Mouse (Mus musculus): ENCODE measurements around the gene Med25. TPM values are rescaled to one million over a fixed set of nuclear protein-coding genes. Genes with fewer than 3 reads are reported as not detected.
A peak's percentile ranks its signal among the peaks of the same experiment; 100 is the strongest.

Gene Med25
- polyA plus RNA-seq, 1 experiment from 2014 or later, result 62.5 TPM

DNA sequence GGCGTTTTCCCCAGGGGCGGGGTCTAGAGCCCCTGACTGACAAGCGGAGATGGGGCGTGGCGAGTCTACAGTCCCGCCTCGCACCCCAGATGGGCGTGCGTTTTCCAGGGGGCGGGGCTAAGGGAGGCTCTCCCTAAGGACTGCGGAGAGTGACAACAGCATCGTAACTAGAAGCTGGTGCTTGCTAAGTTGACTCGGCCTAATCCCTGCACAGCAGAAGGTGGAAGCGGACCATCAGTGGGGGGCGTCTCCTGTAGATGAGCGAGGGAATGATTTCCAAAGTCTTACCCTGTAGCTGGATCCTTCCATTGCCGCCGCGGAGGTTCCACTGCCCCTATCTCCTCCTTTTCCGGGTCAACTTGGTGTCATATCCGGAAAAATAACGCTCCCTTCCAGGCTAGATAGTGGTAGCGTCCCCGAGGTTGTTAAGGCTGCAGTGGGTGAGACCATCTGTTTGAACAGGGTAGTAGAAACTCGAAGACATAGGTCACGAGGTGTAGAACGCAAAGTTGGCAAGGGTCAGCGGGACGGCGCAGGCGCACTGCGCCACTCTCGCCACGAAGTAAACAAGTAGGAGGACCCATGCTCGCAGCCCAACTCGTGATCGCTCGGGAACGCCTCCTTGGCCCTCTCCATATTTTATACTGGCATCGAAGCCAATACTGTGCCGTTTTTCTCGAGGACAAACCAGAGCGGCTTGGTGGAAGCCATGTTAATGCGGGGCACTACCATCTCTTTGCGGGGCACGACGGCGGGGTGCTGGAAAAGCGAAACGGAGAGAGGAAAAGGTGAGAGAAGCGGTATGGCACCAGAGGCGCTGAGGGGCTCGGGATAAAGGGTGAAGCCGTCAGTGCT lies 43.7 kb downstream of the Med25 start, which contains the start of the genes Akt1s1 and Tbc1d17:
Gene Akt1s1 (plus strand): TSS at position 431 of the 855 bp plus-strand sequence.
Gene Tbc1d17 (minus strand): TSS at position 519 of the 855 bp plus-strand sequence.
- Histone ChIP-seq H3K36me3 (ENCODE audit: insufficient read depth, low read length) (peaks cover 29% of the 10 kb centered on the region), H3K9me3 (ENCODE audit: low read length) (no peaks in the 10 kb centered on the region), H3K4me2 (replicated peaks; ENCODE audit: low read depth, low read length) (peak within 1 kb of the TSS; percentile 88), H3K27me3 (replicated peaks; ENCODE audit: insufficient read depth, low read length) (no peaks in the 10 kb centered on the region), H3K4me3 (ENCODE audit: low read depth, low read length) (peak within 1 kb of the TSS; percentile 82), H3K9ac (replicated peaks; ENCODE audit: low read depth) (peak within 1 kb of the TSS; percentile 76), H3K4me1 (ENCODE audit: insufficient read depth, low read depth, low read length) (peaks cover 18% of the 10 kb centered on the region; the same call in 1 of the 2 replicates), H3K27ac (ENCODE audit: low read length) (peak within 1 kb of the TSS; percentile 98)
- TF ChIP-seq EP300 (IDR thresholded peaks at IDR 0.05), result peak; percentile 85
- TF ChIP-seq CTCF (IDR thresholded peaks at IDR 0.05), result no peak; the same call in 1 of the 2 replicates
- under 1% methylated on average over 54 of the region's 54 CpGs for WGBS
- ATAC-seq (peak; percentile 86), DNase-seq (ENCODE audit: low spot score) (peak; percentile 99)

DNA sequence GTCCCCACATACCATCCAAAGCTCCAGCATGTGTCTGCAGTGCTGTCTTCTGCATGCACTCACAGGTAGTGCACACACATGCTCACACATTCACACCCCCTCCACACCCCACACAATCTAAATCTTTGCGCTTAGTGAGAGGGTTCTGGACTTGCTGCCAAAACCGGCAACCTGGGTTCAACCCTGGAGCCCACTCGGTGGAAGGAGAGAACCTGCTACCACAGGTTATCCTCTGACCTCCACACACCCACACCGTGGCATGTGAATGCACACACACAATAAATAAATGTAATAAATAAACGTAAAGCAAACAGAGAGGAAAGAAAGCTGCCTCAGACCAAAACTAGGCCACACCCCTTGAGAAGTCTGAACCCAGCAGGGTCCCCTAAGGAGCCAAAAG lies 44.7 kb downstream of the Med25 start:
- Histone ChIP-seq H3K9me3 (ENCODE audit: low read length) (no peaks in the 10 kb centered on the region), H3K4me1 (ENCODE audit: insufficient read depth, low read depth, low read length) (peaks cover 14% of the 10 kb centered on the region; the same call in 1 of the 2 replicates), H3K27me3 (replicated peaks; ENCODE audit: insufficient read depth, low read length) (no peaks in the 10 kb centered on the region), H3K27ac (ENCODE audit: low read length) (0 out of 2 replicates have a peak overlapping the region, but pooled peaks have one; percentile 91), H3K4me3 (ENCODE audit: low read depth, low read length) (peak overlapping the region; percentile 82), H3K36me3 (ENCODE audit: insufficient read depth, low read length) (peaks cover 34% of the 10 kb centered on the region), H3K9ac (replicated peaks; ENCODE audit: low read depth) (peak overlapping the region; percentile 41), H3K4me2 (replicated peaks; ENCODE audit: low read depth, low read length) (peak overlapping the region; percentile 60)
- WGBS, result 67% methylated on average over 5 of the region's 5 CpGs
- DNase-seq (ENCODE audit: low spot score) (no peak), ATAC-seq (no peak)
- TF ChIP-seq CTCF (IDR thresholded peaks at IDR 0.05) (no peak), EP300 (IDR thresholded peaks at IDR 0.05) (no peak)

DNA sequence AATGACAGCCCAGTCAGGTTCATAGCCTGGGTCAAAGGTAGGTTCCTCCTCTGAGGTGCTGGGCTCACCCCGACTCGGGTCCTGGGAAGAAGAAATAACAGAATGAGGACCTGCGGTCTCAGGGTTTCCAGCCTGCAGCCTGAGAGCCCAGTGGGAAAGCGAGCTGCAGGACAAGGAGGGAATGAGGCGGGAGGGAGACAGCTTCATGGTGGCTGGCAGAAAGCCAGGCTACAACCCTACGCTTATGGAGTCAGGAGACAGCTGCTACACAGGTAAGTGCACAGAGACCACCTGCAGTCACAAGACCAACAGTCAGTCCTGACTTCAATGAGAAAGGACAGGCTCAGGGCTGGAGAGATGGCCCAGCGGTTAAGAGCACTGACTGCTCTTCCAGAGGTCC lies 45.7 kb downstream of the Med25 start:
- no peaks in the 10 kb centered on the region for H3K27me3 ChIP-seq (replicated peaks; ENCODE audit: insufficient read depth, low read length)
- H3K9ac ChIP-seq (replicated peaks; ENCODE audit: low read depth), result no peak overlapping the region
- H3K36me3 ChIP-seq (ENCODE audit: insufficient read depth, low read length), result peaks cover 44% of the 10 kb centered on the region
- 90% methylated on average over 7 of the region's 7 CpGs for WGBS
- no peak for ATAC-seq
- no peak overlapping the region for H3K27ac ChIP-seq (ENCODE audit: low read length)
- H3K4me1 ChIP-seq (ENCODE audit: insufficient read depth, low read depth, low read length), result peaks cover 14% of the 10 kb centered on the region; the same call in 1 of the 2 replicates
- TF ChIP-seq CTCF (IDR thresholded peaks at IDR 0.05) (no peak), EP300 (IDR thresholded peaks at IDR 0.05) (no peak)
- no peak overlapping the region for H3K4me3 ChIP-seq (ENCODE audit: low read depth, low read length)
- no peak overlapping the region for H3K4me2 ChIP-seq (replicated peaks; ENCODE audit: low read depth, low read length)
- no peaks in the 10 kb centered on the region for H3K9me3 ChIP-seq (ENCODE audit: low read length)
- DNase-seq (ENCODE audit: low spot score), result no peak

DNA sequence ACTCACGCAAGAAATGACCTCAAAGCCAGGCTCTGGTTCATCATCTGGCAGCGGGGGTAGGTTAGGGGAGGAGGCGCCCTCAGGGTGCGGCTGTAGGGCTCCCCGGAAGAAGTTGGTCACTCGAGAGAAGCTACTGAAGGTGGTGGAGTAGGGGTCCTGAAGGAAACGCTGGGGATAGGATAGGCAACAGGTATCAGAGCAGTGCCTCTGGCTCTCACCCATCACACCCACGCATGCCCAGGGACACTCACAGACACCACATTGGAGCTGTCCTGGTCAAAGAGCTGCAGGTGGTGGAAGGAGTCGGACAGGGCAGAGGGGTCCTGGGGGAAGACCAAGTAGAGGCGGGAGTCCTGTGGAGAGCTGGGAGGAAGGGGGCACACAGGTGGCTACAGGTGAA lies 47.5 kb downstream of the Med25 start:
- Histone ChIP-seq H3K9ac (replicated peaks; ENCODE audit: low read depth) (no peak overlapping the region), H3K4me1 (ENCODE audit: insufficient read depth, low read depth, low read length) (peaks cover 12% of the 10 kb centered on the region; the same call in 1 of the 2 replicates), H3K9me3 (ENCODE audit: low read length) (no peaks in the 10 kb centered on the region), H3K36me3 (ENCODE audit: insufficient read depth, low read length) (peaks cover 49% of the 10 kb centered on the region), H3K4me3 (ENCODE audit: low read depth, low read length) (no peak overlapping the region), H3K4me2 (replicated peaks; ENCODE audit: low read depth, low read length) (no peak overlapping the region), H3K27ac (ENCODE audit: low read length) (no peak overlapping the region), H3K27me3 (replicated peaks; ENCODE audit: insufficient read depth, low read length) (0 out of 2 replicates have a peak, but pooled peaks cover 3% of the 10 kb centered on the region)
- DNase-seq (ENCODE audit: low spot score) (no peak), ATAC-seq (no peak)
- 96% methylated on average over 10 of the region's 10 CpGs for WGBS
- TF ChIP-seq CTCF (IDR thresholded peaks at IDR 0.05) (no peak), EP300 (IDR thresholded peaks at IDR 0.05) (no peak)

DNA sequence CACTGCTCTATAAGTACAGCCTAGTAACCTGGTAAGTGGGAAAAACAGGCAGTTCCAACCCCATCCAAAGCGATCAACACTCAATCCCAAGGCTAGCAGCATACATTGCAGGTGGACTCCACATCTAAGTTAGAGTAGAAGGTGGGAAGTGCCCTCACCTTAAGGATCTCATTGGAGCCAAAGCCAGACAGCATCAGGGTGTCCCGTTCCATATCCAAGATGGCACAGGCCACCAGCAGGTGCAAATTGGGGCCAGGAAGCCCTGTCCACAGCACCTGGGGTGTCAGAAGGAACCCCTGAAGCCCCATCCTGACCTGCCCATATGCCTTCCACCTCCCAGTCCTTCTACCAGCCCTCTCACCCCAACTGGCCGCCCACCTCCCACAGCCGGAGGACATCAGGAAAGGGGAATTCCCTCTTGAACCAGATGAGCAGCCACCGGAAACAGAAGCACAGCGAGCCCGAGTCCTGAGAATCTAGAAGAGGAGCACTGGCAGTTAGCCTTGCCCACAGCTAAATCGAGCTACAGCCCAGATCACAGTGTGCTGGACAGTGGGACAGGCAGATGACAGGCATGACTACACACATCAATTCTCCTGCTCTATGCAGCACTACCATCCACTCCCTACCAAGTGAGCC lies 50.6 kb downstream of the Med25 start:
- 84% methylated on average over 8 of the region's 8 CpGs for WGBS

DNA sequence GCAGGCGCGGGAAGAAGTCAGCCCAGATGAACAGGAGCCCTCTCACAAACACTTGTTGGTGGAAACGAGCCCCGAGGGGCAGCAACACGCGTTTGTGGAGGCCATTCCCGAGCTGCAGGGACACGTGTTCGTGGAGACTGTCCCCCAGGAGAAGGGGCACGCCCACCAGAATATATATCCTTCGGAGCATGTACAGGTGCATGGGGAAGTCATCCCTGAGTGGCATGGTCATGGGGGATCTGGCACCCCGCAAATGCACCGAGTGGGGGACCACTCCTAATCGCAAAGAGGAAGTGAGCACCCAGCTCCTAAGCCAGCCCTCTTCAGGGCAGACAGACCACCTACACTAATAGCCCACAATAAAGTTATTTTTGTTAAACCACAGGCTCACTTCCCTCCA lies 52.1 kb downstream of the Med25 start:
- H3K9ac ChIP-seq (replicated peaks; ENCODE audit: low read depth), result no peak overlapping the region
- no peak overlapping the region for H3K27ac ChIP-seq (ENCODE audit: low read length)
- no peak overlapping the region; the same call in 1 of the 2 replicates for H3K4me2 ChIP-seq (replicated peaks; ENCODE audit: low read depth, low read length)
- peaks cover 15% of the 10 kb centered on the region; the same call in 1 of the 2 replicates for H3K4me1 ChIP-seq (ENCODE audit: insufficient read depth, low read depth, low read length)
- peaks cover 36% of the 10 kb centered on the region for H3K36me3 ChIP-seq (ENCODE audit: insufficient read depth, low read length)
- ATAC-seq (no peak), DNase-seq (ENCODE audit: low spot score) (no peak)
- no peak for TF ChIP-seq EP300 (IDR thresholded peaks at IDR 0.05)
- no peak for TF ChIP-seq CTCF (IDR thresholded peaks at IDR 0.05)
- H3K4me3 ChIP-seq (ENCODE audit: low read depth, low read length), result no peak overlapping the region
- H3K27me3 ChIP-seq (replicated peaks; ENCODE audit: insufficient read depth, low read length), result 0 out of 2 replicates have a peak, but pooled peaks cover 3% of the 10 kb centered on the region
- no peaks in the 10 kb centered on the region for H3K9me3 ChIP-seq (ENCODE audit: low read length)
- 60% methylated on average over 14 of the region's 14 CpGs for WGBS

More for the DNA sequence above, 50.6 kb downstream of the Med25 start:
- Histone ChIP-seq H3K36me3 (ENCODE audit: insufficient read depth, low read length) (peaks cover 49% of the 10 kb centered on the region), H3K9me3 (ENCODE audit: low read length) (no peaks in the 10 kb centered on the region), H3K27me3 (replicated peaks; ENCODE audit: insufficient read depth, low read length) (0 out of 2 replicates have a peak, but pooled peaks cover 3% of the 10 kb centered on the region), H3K4me3 (ENCODE audit: low read depth, low read length) (no peak overlapping the region), H3K27ac (ENCODE audit: low read length) (no peak overlapping the region), H3K4me1 (ENCODE audit: insufficient read depth, low read depth, low read length) (peaks cover 11% of the 10 kb centered on the region; the same call in 1 of the 2 replicates), H3K4me2 (replicated peaks; ENCODE audit: low read depth, low read length) (no peak overlapping the region), H3K9ac (replicated peaks; ENCODE audit: low read depth) (no peak overlapping the region)
- ATAC-seq (no peak), DNase-seq (ENCODE audit: low spot score) (no peak)
- TF ChIP-seq CTCF (IDR thresholded peaks at IDR 0.05), result no peak
- no peak for TF ChIP-seq EP300 (IDR thresholded peaks at IDR 0.05)

Measured in lung, postnatal 0 days (tissue).